Mouse (Mus musculus) right cerebral cortex, postnatal 14 days (tissue): ENCODE measurements around the gene Rpp40.

Experiments
- DNase-seq: peaks from one replicate; pipeline ENCODE4 v3.0.0; 2022

Gene Rpp40

DNA sequence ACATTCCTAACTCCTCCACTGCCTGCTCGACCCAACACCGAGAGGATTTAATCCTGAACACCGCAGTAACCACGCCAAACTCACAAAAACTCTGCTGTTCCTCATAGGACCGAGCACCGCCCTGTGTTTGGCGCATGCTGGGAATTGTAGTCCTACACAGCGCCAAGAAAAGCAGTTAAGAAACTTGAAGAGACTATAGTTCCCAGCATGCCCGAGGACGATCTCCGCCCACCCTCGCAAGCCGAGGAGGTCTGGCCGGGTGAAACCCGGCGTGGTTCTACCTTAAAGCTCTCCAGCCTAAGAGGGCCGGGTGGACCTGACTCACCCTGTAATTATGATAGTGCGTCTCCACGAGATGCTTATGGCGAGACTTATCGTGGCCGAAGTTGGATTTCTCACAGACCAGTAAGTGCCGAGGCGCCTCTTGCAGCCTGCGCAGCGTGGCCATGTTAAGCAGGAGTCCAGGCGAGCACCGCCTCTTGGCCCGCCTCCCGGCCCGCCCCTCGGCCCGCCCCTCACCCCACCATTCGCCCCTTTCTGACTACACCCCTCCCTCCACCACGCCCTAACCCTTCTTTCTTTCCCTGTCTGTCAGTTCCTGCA, at the start of gene Rpp40:
Rpp40 (minus strand) TSS at position 481 of the 603 bp plus-strand sequence.
- DNase-seq, result peak; percentile 83

DNA sequence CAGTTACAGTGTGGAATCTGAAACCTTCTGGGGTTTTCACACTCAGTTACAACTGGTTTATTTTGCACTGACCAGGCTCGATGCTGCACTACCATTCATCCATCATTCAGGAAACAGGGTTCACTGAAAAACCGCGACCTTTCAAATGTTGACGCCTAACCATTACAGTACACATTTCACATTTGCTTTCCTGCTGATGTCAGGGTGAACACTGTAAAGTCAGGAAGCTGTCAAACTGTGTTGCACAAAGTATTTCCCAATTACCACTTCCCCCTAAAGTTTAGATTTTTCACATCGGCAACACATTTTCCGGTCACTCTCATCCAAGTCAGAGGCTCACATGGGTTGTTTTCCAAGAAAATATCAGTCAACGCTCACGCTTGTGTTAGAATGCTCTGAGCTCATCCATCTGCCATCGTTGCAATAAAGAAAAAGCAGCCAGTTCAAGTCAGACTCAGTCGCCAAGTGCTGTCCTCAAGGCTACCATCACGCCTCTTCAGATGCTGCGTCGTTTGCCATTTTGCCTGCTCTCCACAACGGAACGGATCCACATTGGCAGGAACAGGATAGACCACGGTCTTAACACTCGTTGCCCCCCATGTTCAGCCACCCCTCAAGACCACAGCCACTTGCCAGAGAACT, 43.8 kb upstream of the Rpp40 start:
- no peak for DNase-seq

DNA sequence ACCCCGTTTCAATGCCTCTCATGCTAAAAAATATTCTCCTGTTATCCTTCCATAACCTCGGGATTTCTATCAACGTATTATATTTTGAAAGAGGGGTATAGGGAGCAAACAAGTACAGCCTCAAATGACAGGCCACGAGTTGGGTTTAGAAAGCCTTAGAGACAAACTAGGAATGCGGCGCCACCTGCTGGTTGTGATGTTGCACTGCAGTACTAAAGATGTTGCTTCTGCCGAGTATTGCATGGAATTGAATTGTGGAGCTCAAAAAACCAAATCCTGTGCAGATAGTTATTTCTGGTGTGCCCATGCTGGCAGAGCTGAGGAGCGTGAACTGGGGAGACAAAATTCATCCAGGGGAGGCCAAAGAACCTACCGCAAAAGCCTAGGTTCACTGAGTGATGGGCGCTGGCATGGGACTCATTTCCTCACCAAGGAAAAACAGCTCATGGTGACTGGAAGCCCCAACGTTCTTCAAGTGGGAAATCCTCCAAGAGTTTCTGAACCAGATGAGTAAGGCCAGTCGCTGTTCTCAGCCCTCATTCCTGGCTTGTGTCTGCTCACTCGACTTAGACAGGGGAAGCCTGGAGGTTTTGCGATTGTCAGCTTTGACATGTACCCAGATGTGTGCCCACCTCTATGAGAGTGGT, 41.3 kb upstream of the Rpp40 start:
- peak; percentile 86 for DNase-seq

DNA sequence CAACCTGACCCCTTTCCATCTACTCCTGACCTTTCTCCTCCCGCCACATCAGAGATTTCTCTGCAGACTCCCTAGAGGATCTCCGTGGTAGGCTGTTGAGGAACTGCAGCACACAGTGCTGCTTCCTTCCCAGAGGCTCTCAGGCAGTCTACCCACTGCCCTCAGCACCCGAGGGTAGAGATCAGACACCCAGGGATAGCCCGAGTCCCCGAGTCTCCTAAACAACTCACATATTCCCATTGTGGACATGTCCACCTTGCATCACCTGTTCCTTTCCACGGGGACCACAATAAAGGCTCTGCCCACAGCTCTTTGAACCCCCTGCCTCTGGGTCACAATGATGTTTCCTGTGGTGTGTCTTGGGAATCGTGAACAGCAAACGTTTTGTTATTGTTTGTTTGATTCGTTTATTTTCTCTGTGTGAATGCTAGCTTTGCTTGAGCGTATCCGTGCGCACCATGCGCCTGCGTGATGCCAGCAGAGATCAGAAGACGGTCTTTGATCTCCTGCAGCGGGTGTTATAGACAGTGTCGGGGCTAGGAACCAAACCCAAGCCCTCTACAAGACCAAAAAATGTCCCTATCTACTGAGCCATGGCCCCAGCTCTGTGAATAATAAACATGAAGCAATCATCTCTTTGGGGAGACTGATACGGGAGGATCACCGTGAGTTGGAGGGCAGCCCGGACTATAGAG, 40.6 kb upstream of the Rpp40 start:
- DNase-seq, result no peak

DNA sequence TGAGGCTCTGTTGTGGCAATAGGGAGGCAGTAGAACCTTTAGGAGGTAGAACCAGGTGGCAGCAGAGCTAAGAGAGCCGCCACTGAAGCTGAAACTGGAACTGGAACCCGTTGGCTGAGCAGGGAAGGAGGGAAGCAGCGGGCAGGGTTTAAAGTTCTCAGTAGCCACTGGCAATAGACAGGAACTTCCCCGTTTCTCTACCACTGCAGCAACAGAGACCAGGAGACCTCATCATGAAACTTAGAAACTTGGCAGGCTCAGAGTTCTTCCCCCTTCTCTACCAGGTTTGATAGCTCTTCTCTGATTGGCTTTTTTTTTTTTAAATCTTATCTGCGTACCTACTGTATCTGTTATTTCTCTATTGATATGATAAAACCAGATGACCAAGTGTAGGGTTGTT, 34.8 kb upstream of the Rpp40 start:
- DNase-seq, result no peak

DNA sequence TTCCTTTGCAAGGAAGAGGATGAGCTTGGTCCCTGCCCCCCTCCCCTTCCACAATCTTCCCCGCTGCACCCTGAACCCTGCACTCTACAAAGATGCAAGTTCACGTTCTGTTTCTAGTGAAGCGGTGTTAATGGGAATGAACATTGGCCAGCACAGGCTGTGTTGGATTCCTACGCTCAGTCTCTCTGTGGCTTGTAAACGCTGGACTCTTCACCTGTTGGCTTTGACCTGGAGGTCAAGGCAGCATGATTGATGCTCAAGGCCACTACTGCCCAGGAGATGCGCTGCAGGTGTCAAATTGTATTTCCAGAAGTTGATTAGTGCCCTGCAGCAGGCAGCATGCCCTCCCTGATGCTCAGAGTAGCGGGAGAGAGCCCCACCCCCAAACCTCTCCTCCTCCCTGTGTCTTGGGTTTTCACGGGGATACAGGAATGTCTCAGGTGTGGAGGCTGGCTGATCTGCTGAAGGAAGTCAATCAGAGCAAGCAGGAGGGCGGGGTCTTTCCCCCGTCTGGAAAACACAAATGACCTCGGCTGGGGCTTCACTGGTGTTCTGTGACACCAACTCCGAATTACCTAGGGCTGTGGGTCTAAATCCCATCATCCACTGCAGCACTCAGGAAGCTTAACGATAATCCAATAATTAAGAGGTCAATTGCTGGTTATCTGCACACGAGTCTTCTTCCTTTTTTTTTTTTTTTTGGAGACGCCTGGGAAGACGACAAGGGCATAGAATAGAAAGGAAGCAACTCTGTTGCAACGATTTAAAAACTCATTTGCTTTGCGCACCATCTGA, 33.9 kb upstream of the Rpp40 start:
- DNase-seq, result no peak

DNA sequence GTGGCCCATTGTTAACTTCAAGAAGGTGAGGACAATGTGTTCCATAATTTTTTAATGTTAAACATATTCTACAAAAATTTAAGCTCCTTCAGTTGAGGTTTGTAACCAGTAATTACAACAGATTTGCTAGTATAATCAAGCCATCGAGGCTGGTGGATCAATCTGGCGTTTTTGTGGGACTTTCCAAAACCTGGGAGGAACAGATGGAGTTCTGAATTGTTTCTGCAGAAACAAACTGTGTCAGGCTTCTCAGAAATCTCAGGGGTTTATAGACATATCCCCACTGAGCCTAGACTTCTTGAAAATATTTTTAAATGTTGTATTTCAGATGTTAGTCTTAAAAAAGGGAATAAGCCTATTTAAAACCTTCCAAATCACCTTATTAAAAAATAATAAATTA, 31.8 kb upstream of the Rpp40 start:
- DNase-seq, result no peak

DNA sequence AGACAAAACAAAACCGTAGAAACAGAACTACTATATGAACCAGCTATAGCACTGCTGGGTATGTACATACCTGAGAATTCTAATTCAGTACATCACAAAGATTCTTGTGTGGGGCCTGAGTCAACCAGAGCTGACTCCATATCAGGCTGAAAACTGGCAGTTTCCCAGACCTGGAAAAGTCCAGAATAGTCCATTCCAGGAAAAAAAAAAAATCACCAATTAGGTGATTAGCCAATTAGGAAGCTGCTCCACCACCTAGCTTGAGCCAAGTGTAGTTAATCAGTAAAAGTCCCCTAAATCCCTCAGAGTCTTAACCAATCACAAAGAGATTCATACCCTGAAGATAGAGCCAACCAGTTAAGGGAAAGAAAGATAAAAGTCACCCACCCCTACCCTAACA, 5.3 kb upstream of the Rpp40 start:
- no peak for DNase-seq

DNA sequence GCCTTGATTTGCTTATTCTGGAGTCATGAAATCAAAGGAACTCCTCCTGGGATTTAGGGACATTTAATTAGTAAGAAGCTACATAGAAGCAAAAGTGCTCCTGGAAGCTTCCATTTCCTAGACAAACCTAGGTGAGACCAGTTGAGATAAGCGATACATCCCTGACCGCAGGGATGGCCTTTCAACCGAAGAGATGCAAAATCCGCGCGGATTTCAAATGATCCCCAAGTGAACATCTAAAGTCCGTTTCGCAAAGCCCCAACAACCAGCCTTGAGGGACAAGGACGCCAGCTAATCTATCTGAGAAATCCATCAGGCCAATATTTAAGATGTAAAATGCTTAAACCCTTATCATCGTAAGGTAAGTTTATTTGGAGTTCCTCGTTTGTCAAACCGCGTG, 781 bp downstream of the Rpp40 start:
- no peak for DNase-seq

DNA sequence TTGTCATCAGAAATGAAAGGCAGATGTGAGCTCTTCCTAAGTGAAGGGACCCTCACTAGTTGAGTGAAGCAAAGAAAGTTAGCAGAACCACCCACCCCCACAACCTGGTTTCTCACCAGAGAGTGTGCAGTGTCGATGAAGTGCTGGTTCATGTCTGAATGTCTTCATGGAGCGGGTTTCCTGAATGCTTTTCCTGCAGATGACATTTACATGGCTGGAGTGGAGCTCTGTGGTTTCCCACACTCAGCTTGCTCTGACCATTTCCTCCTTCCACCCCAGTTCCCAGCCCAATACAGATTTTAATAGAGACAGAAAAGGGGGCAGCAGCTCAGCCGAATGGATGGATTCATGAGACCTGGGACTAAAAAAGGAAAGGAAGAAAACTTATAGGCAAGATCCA, 13.3 kb downstream of the Rpp40 start:
- DNase-seq, result no peak

DNA sequence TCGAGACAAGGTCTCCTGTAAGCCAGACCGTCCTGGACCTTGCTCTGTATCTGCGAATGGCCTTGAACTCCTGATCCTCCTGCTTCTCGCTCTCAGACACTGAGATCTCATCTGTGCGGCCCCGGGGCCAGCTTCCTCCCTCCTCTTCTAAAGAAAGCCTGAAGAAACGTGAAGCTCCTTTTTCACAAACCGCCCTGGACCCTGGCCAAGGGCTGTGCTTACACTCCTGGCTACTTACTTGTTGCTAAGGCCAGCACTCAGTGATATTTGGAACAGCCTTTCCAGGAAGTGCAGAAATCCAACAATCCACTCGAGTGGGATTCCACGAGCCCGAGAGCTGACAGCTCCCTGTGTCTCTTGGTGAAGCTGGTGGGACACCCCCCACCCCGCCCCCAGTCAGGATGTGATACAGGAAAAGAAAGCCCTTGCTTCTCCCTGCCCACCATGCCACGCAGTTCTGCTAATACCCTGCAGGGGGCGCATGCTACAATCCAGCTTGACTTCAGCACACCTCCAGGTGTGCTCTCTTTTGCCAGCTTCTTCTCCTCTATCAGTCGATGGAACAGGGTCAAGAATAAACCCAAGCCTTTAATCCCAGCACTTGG, 19.9 kb downstream of the Rpp40 start:
- DNase-seq, result peak; percentile 38

DNA sequence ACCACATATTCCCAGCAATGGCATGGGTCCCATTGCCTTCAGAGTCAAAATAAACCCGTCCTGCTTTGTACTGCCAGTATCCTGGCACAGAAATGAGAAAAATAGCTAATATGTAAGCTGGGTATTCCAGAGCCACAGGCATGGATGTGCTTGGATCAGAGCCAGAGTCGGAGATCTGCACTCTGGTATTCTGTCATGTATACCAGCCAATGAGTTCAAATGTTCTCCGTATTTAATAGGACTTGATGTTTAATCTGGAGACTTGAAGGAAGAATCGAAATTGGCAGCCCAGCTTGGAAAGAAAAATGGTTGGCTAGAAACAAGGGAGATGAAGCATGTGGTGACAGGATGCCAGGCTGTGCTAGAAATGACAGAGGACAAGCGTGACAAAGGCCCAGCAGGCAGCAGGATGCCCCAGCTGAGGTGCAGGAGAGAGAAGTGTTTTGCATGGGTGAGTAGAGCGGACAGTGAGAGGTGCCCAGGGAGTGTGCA, 25.6 kb downstream of the Rpp40 start:
- DNase-seq, result no peak

DNA sequence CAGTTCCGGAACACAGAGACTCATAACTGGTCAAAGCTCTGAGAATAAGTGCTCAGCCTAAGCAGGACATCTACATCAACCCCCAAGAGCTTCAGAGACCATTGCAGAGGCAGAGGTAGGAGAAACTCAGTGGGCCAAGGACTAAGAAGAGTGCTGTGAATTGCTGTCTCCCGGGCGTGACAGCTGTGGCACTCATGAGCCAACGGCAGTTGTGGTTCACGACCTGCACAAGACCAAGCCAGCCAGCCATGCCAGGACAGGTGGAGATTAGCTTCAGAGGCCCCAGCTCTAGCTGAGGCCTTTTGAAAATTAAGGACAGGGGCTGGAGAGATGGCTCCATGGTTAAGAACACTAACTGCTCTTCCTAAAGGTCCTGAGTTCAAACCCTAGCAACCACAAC, 26.6 kb downstream of the Rpp40 start:
- no peak for DNase-seq

DNA sequence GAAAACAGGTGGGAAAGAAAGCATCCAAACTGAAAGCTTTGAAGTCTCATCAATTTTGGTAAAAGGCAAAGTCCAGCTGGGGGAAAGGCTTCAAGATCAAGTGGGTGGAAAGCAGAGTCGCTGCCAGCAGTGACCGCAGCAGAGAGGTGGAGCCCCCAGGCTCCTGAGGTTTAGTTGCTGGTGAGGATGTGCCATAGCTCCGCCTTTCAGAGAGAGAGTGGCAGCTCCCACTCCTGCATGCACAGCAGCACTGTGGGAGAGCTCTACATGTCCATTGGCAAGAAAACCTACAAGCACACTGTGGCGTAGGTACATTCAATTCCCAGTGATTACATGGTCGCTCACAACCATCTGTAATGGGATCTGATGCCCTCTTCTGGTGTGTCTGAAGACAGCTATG, 27.1 kb downstream of the Rpp40 start:
- no peak for DNase-seq

DNA sequence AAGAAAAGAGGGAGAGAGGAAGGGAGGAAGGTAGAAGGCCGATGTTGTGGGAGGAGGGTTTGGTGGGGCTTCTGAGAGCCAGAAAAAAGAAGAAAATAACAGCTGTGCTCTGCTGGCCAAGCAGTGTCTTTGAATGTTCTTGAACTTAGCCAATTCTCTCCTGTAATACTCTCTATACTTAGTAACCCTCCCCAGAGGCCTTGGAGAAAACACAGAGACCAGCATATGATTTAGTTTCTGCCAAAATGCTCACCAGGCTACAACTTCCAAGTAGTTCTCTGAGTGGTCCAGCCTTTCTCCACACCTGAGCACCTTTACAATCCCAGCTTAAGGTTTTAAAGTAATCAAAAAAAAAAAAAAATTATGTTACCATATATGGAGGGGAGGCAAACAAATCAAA, 27.9 kb downstream of the Rpp40 start:
- DNase-seq, result no peak

DNA sequence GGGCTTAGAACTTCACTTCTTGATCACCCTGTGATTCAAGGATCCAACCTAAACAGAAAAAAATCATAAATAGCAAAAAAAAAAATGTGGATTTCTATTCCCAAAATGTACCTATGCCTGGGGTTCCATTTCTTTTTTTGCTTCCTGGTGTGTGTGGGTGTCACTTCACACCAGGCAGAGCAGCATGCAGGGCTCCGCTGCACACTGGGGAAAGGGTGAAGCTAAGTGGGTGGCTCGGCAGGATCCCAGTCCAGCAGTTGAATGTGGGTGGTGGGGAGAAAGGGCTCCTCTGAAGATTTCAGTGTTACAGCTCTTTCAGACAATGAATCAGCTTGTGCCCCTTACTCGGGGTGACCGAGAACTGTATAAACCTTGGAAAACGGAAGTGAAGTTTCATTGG, 30.8 kb downstream of the Rpp40 start:
- DNase-seq, result no peak

DNA sequence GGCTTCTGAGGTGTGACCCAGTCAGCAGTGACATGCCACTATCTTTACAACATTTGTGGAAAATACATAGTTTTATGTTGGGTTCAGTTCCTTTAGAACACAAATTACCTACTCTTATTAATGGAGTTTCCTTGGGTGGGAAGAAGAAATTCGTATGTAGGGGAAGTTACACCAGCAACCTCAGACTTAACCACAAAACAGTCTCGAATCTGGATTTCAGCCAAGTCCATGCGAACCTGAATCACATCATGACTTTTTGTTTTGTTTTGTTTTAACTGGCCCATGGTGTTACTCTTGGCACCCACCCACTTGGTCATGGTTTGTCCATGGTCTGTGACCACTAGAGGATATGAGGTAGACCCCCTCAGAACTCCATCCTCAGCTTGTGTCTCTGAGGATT, 35.1 kb downstream of the Rpp40 start:
- no peak for DNase-seq

DNA sequence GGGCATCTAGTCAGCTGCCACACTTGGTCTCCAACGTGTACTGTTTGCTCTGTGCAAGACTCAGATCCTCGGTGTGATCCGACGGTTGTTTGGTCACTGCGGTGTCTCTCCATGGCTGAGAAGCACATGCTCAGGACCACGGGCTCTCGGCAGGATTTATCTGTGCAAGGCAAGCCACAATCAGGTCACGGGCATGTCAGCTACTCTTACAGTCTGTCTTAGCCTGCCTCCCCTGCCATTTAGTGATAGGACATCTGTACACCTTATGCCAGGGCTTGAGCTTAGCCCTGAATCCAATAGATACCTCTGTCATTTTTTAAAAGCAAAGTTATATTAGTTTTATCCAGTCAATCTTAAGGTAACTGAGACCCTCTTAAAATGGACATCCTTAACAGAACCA, 35.5 kb downstream of the Rpp40 start:
- no peak for DNase-seq

DNA sequence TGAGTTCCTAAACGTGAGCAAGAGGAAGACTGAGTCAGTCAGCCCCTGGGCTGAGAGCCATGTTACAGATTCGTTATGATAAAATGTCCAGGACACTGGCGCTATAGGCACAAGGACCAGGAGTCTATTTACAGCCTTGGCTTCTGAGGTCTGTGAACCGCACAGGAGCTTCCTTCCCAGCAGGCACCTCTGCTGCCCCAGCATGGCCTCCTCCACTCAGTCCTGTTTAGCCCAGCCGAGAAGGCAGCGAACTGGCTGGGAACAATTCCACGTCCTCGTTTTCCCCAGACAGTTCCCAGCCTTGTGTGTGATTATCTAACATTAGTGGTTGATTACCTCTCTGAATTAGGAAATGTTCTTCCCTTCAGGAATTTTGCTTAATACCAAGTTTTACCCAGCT, 45.2 kb downstream of the Rpp40 start:
- no peak for DNase-seq

DNA sequence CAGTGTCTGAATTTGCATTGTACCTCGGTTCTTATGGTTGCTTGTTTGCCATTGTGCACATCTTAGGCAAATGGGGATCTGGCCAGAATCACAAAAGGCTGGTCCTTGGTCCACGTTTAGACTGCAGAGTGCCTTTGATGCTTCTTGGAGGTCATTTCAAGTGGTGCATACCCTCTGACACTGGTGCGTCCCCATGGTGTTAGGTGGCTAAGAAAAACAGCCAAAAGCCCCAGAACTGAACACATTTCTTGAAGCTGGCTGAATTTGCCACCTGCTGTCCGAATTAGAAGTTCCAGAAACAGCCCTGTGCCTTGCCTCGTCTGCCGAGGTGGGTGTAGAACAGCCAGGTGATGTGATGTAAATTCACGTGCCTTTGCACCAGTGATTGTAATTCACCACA, 48.7 kb downstream of the Rpp40 start:
- no peak for DNase-seq

DNA sequence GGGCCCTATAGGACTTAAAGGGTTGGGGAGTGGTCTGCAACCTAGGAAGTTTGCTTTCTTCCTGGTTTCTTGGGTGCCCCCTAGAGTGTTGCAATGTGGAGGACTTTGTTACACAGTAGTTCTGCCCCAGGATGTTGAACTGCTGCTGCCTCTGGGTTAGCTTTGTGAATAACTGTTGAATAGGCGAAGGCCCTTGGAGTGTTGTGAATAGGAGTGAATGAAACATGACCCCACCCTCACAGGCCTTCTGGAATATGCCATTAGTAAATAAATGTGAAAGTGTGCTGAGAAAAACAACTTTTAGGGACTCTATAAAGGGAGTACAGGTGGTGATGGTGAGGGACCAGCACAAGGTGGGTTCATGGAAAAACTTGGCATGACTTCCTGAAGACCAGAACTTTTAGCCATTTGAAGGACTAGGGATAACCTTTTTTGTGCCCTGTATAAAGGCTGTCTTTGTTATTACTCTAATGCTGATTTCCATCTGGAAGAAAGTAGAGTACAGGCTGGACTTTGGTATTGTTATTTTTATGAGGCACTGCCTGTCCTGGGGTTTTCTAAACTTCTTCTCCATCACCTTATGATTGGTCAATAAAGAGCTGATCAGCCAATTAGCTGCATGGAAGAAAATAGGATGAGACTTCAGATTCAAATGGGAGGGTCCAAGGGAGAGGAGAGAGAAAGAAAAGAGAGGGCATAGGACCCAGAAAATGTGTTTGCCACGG, 53.1 kb downstream of the Rpp40 start:
- no peak for DNase-seq

DNA sequence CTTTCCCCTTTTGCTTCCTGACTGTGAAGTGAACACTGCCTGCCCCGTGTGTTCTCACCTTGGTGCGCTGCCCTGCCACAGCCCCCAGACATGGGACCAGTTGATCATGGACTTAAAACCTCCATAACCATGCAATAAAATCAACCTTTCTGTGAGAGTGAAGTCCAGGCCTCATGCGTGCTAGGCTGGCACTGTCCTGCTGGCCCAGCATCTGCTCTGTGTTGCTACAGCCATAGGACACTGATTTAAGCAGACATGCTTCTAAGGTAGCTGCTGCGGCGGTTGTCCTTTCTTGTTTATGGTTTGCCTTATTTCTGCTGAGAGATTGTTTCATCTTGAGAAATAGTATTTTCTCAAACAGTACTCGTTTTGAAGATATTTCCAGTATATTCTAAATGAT, 54.6 kb downstream of the Rpp40 start:
- DNase-seq, result no peak
